Mouse (Mus musculus) lung, adult 2 months (tissue): ENCODE data around the gene Zfp324.
A peak's percentile ranks its signal among the peaks of the same experiment; 100 is the strongest.

Experiments used
- CTCF ChIP-seq: fragments of 200-500 bp; IDR thresholded peaks from 2 replicates; pipeline ENCODE4 v1.5.1; 2011; ENCODE audit warnings: mild to moderate bottlenecking, low read length, control low read depth; ENCODE audit not compliant: insufficient read depth
- POLR2A ChIP-seq: fragments of 200-500 bp; IDR thresholded peaks from 2 replicates; pipeline ENCODE4 v1.6.1; 2011; ENCODE audit warnings: low read depth, mild to moderate bottlenecking, control low read depth, low read length, borderline replicate concordance; ENCODE audit errors: extremely low read depth

GRCm38 (mm10) chr7:12961511-12962141 lies 4.0 kb upstream of the Zfp324 start:
- TF ChIP-seq POLR2A (peak; percentile 80; the same call in 1 of the 2 replicates), CTCF (no peak)
